Mouse (Mus musculus): ENCODE results near the gene Gid8.
"Not testable (repeated sequence)": the region's sequence is repeated elsewhere in the genome, so short reads cannot be mapped to it uniquely, and the experiment has no call there.

The Gid8 gene

DNA sequence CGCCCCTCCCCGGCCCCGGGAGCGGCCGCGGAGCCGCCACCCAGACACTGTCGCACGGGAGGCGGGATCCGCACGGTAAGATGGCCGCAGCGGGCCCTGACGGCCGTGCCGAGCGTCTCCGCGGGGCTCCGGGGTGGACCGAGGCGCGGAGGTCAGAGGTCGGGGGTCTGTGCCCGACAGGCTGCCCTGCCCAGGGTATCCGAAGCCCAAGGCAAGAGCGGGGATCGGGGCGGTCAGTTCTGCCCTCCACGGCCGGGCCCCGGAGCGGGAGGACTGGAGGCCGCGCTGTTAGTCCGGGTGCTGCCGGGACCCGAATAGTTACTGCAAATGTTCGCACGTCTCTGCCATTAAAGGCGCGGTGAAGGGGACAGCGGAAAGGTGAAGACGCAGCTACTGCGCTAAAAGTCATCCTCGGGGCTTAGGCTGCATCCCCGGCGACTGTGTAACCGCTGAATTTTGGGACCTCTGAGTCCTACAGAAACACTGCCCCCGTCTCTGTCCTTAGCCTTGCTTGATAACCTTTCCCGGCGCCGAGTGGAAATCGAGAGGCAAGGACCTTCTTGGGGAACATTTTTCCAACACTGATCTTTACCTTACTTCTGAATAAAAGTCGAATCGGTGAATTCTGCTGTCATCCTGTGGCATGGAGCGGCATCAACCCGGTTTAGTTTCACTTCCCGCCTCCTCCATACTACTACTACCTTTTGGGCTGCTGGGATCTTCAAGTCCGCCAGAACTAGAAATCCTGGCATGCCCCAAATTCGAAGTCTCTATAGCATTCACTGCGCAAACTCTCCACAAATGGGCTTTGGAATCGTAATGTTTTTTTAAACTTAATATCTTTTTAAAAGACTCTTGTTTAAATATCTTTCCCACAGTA lies 599 bp downstream of the Gid8 start:
- peak; percentile 58 for DNase-seq (ENCODE audit: low read depth, low spot score)

GRCm38 (mm10) chr2:180711527-180711926 lies 1.6 kb downstream of the Gid8 start:
- no peak for DNase-seq (ENCODE audit: low read depth, low spot score)

DNA sequence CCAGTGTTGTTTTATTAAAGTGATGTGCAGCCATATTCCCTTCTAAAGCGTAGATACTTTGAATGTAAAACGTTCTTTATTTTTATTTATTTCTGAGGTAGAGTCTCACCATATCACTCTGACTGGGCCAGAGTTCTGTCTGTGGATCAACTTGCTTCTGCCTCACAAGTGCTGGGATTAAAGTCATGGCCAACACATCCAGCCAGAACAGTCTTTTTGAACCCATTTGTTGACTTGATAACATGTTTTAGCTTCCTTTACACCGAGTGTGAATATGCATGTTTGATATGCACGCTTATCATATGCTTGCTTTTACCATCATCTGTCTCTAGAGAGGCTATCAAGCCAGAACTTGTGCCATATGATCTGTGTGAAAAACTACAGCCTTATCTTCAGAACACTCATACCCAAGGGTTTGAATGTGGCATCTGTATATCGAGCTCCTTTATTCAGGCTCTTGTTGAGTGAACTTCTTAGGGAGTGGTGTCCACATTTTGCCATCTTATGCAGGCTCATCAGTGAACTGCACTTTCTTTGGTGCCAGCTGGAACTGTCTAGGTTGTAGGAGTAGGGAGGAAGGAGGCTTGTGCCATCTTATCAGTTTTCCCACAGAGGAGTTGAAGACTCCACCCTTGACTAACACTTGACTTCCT lies 2.2 kb downstream of the Gid8 start:
- no peak for DNase-seq (ENCODE audit: low read depth, low spot score)

DNA sequence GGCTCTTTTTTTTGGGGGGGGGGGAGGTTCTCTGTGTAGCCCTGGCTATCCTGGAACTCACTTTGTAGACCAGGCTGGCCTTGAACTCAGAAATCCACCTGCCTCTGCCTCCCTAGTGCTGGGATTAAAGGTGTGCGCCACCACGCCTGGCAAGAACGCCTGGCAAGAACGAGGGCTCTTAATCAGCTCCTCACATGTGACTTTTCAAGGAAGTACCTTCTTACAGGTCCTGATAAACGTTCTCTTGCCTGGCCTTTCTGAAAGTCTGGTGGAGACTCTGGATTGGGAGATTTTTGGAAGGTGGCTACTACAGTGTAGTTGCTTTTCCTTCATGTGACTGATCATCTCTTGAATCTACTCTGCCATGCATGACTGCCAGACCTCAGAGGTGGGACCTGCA lies 12.8 kb downstream of the Gid8 start:
- DNase-seq (ENCODE audit: low read depth, low spot score) = not testable (repeated sequence)

GRCm38 (mm10) chr2:180723865-180724264 lies 13.9 kb downstream of the Gid8 start:
- DNase-seq (ENCODE audit: low read depth, low spot score) = no peak

DNA sequence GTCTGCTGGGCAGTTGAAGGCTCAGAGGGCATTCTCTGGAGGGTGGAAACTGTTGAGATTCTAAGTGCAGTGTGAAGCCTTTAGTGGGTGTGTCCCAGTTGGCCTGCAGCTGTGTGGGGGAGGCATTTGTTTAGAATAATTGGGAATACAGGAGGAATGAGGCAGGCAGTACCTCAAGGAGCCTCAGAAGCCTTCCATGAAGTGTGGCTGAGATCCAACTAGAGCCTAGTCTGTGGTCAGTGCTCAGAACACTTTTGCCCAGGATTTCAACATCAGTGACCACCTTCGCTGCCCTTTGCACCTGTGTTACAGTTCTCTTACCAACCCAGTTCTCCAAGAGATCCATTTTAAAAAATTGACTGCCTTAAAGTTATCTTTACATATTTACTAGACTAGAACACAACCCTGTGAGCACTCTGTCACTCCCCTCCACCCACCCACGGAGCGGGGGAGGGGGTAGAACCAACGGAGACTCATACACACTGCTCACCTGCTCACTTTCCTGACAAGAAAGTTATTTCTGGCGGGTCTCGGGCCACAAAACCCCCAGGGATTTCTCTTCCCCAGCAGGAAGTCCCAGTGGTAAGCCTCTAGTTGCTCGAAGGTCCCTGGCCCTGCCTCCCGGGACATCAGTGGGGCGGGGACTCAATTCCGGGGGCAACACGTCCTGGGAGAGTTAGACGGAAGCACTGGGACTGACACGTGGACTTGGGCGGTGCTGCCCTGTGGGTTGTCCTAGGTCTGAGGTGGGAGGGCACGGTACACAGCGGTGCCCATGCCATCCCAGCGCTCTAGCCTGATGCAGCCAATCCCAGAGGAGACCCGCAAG lies 14.9 kb downstream of the Gid8 start, which contains the start of gene Slc17a9:
Slc17a9 (plus strand) TSS at position 679 of the 829 bp plus-strand sequence.
- DNase-seq (ENCODE audit: low read depth, low spot score) = no peak

DNA sequence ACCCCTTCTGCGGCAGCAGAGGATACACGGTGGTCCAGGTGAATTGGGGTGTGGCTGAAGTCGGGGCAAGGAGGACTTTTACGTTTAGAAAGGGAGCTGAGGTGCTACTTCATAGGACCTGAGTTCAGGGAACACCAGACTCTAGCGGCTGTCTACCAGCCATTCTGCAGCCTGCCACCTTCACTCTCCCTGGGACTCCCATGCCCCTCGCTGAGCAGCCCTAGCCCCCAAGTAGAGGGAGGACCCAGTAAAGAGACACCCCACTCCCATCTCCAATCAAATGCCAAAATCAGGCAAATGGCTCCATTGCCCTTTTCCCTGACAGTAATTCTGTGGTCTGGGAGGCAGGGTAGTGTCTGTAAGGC lies 15.5 kb downstream of the Gid8 start:
- DNase-seq (ENCODE audit: low read depth, low spot score) = no peak

DNA sequence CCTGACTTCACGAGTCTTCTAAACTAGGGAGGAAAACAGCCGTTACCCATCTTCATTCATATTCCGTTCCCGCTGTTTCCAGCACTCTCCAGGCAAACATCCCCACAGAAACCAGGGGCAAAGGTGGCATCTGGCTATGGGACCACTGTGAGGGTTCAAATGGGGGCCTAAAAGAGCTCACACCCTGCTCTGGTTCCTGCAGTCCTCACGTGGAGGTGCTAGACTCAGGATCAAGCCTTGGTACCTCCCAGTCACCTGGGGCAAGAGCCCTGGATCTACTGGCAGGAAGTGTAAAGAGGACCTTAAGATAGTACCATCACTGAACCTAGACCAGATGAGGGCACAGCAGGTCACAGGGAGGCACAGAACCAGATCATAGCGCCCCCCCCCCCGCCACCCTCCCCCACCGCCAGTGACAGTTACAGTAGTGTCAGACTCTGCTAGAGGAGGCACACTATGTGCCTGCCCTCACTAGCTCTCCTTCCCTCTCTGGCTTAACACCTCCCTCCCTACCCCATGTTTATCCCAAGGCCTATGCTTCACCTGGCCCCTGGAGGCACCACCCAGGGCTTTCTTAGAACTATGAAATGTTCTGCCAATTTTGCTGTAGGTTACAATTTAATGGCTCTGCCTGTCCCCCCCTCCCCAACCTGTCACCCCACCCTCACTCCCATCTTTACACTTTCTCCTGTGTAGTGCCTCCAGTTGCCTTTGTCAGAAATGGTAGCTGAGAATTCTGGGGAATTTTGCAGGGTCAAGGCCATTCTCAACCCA lies 16.1 kb downstream of the Gid8 start:
- no peak for DNase-seq (ENCODE audit: low read depth, low spot score)

DNA sequence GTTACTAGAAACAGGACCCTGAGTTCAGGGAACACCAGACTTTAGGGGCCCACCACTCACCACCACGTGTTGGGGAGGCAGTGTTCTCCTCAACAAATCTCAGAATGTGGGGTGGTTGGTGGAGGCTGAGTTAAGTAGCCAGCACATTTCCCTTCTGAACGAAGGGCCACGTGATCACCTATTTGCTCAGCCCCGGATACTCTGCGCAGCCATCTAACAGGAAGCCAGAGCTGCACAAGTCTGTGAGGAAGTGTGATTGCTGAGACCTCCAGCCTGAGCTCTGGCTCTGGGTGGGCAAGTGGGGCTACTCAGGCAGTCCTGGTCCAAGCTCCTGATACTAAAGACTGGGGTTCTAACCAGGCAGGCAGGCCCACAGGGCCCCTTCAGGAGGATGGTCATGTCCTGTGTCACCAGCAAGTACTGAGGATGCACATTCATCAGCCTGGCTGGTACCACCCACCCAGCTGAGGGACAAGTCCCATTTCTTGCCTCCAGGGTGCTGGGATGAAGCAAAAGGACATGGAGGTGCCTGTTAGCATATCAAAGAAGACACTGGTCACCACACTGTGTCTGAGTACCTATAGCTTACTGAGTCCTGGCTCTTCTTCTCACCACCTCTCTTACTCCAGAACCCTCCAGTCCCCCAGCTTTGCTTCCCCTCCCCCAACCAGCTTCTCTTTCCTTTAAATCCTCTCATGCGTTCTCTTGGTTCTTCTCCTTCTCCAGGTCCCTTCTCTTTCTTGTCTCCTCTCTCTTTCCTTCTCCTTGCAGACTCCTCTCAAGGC lies 16.9 kb downstream of the Gid8 start:
- DNase-seq (ENCODE audit: low read depth, low spot score) = no peak

- no peak for DNase-seq (ENCODE audit: low read depth, low spot score)
These were observed 17.7 kb downstream of the Gid8 start for GRCm38 (mm10) chr2:180727613-180728021.

GRCm38 (mm10) chr2:180731036-180731435 lies 21.1 kb downstream of the Gid8 start:
- no peak for DNase-seq (ENCODE audit: low read depth, low spot score)

DNA sequence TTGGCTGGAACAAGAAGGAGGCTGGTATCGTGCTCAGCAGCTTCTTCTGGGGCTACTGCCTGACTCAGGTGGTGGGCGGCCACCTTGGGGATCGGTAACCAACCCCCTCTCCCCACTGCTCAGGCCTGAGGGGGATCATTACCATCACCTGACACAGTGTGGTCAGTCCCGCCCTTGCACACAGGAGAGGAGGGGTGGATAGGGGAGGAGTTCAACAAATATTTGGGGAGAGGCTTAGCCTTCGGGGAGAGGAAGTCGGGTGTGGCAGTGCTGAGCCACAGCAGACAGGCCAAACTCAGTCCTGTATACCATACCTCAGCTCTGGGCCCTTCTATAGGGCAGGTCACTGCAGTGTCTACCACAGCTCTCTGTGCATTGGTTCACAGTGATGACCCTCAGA lies 22.1 kb downstream of the Gid8 start:
- DNase-seq (ENCODE audit: low read depth, low spot score) = no peak

GRCm38 (mm10) chr2:180735232-180735631 lies 25.3 kb downstream of the Gid8 start:
- no peak for DNase-seq (ENCODE audit: low read depth, low spot score)

GRCm38 (mm10) chr2:180737984-180738383 lies 28.1 kb downstream of the Gid8 start:
- no peak for DNase-seq (ENCODE audit: low read depth, low spot score)

DNA sequence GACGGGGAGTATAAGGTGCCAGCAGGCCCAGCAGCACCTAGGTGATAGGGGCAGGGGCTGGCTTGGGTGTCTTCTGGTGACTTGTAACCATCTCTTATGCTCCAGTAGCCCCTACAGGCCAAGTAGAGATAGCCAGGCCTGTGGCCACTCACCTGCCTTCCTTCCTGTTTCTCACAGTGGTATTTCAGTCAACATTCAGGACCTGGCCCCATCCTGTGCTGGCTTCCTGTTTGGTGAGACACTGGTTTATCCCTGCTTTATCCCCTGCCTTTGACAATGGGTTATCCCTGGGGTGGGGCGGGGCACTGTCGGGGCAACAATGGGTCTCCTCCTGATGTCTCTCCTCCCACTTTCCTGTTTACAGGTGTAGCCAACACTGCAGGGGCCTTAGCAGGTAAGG lies 30.4 kb downstream of the Gid8 start:
- no peak for DNase-seq (ENCODE audit: low read depth, low spot score)

GRCm38 (mm10) chr2:180741421-180741820 lies 31.5 kb downstream of the Gid8 start:
- DNase-seq (ENCODE audit: low read depth, low spot score) = no peak

GRCm38 (mm10) chr2:180742820-180743219 lies 32.9 kb downstream of the Gid8 start:
- DNase-seq (ENCODE audit: low read depth, low spot score) = no peak

- no peak for DNase-seq (ENCODE audit: low read depth, low spot score)
These were observed 33.4 kb downstream of the Gid8 start for GRCm38 (mm10) chr2:180743321-180743720.

- DNase-seq (ENCODE audit: low read depth, low spot score) = peak; percentile 92
These were observed 35.5 kb downstream of the Gid8 start for GRCm38 (mm10) chr2:180745248-180745927.
